Mouse (Mus musculus) hindbrain, embryonic 16.5 days (tissue): ENCODE data around the gene Abcc12. TPM values are rescaled to one million over a fixed set of nuclear protein-coding genes. Genes with fewer than 3 reads are reported as not detected.

Experiments used
- ATAC-seq: fragments of 200-750 bp; cut with Nextera tagmentation; 2 replicates; pipeline ENCODE4 v1.8.0; 2017; ENCODE audit warnings: moderate TSS enrichment, moderate library complexity
- H3K27ac ChIP-seq: fragments of 300-500 bp; sonication (generic); 2 replicates; pipeline ENCODE4 v1.5.1; 2014; ENCODE audit warnings: low read depth, mild to moderate bottlenecking, control low read depth, low read length, moderate library complexity
- H3K27me3 ChIP-seq: fragments of 300-500 bp; sonication (generic); replicated peaks from 2 replicates; pipeline ENCODE4 v1.6.1; 2014; ENCODE audit warnings: low read length; ENCODE audit not compliant: control insufficient read depth, insufficient read depth
- H3K36me3 ChIP-seq: fragments of 300-500 bp; sonication (generic); 2 replicates; pipeline ENCODE4 v1.6.1; 2014; ENCODE audit warnings: mild to moderate bottlenecking, low read length, moderate library complexity, mixed read lengths; ENCODE audit not compliant: control insufficient read depth, insufficient read depth
- H3K4me1 ChIP-seq: fragments of 300-500 bp; sonication (generic); 2 replicates; pipeline ENCODE4 v1.6.1; 2014; ENCODE audit warnings: low read depth, low read length; ENCODE audit not compliant: control insufficient read depth, insufficient read depth
- H3K4me2 ChIP-seq: fragments of 300-500 bp; sonication (generic); 2 replicates; pipeline ENCODE4 v1.6.1; 2014; ENCODE audit warnings: mild to moderate bottlenecking, low read length, control low read depth, moderate library complexity
- H3K4me3 ChIP-seq: fragments of 300-500 bp; sonication (generic); 2 replicates; pipeline ENCODE4 v1.5.1; 2014; ENCODE audit warnings: mild to moderate bottlenecking, low read length, control low read depth, moderate library complexity
- H3K9ac ChIP-seq: fragments of 300-500 bp; sonication (generic); 2 replicates; pipeline ENCODE4 v1.6.1; 2014; ENCODE audit warnings: low read depth, mild to moderate bottlenecking, control low read depth, low read length, moderate library complexity
- H3K9me3 ChIP-seq: fragments of 300-500 bp; sonication (generic); 2 replicates; pipeline ENCODE4 v1.6.1; 2014; ENCODE audit warnings: mild to moderate bottlenecking, low read length, moderate library complexity; ENCODE audit not compliant: control insufficient read depth
- WGBS: fragments of 180-500 bp; shearing (Covaris S2); extraction: QIAGEN DNeasy Blood & Tissue Kit; methylation state at CpG from one replicate; pipeline ENCODE4 v1.1.7; 2014; 5-methylcytosine and 5-hydroxymethylcytosine counted together
- polyA plus RNA-seq: library from polyadenylated mRNA; unstranded; fragments of >200 nt; fragmentation: Nextera tagmentation; extraction: Ambion mirVana; gene quantifications from 2 replicates; pipeline ENCODE4 v1.2.1, GENCODE M21; 2015

Abcc12 gene
- polyA plus RNA-seq, 1 experiment from 2014 or later = 0.26 TPM

DNA sequence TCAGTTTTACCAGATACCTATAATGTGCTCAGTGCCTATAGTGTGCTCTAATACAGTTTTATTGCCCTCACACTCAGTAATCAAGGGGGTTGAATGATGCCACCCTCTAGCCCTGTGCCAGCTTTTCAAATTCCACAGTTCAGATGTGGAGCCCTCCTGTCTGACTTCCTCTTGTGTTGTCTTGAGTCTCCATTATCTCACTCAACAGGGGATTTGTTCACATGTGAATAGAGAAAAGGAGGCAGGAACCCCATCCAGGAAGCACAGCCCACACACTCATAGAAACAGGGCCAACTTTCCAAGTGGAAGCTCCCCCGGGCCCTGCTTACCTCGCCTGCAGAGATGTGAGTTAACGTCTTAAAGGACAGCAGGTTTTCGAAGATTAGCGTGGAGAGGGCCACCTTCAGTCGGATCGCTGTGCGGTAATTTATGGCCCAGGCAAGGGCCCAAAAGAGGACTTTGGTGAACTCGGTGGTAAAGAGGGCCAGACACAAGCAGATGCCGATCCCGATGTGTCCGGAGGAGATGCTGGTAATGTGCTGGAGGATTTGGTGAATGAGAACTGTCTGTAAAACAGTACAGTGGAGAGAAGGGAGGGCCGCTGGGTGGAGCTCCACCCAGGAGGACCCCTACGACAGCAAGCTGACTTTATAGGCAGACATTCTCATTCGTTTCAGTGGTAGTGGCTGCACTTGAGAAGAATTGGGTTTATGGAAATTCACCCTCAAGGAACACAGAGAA, 20.4 kb downstream of the Abcc12 start:
- H3K4me3 ChIP-seq = no peak overlapping the region
- H3K4me2 ChIP-seq = no peak overlapping the region
- H3K27me3 ChIP-seq = no peaks in the 10 kb centered on the region
- H3K36me3 ChIP-seq = no peaks in the 10 kb centered on the region
- no peak overlapping the region for H3K27ac ChIP-seq
- H3K4me1 ChIP-seq = no peaks in the 10 kb centered on the region; the same call in 1 of the 2 replicates
- WGBS = 74% methylated on average over 15 of the region's 15 CpGs
- H3K9ac ChIP-seq = no peak overlapping the region
- ATAC-seq = no peak
- no peaks in the 10 kb centered on the region for H3K9me3 ChIP-seq

DNA sequence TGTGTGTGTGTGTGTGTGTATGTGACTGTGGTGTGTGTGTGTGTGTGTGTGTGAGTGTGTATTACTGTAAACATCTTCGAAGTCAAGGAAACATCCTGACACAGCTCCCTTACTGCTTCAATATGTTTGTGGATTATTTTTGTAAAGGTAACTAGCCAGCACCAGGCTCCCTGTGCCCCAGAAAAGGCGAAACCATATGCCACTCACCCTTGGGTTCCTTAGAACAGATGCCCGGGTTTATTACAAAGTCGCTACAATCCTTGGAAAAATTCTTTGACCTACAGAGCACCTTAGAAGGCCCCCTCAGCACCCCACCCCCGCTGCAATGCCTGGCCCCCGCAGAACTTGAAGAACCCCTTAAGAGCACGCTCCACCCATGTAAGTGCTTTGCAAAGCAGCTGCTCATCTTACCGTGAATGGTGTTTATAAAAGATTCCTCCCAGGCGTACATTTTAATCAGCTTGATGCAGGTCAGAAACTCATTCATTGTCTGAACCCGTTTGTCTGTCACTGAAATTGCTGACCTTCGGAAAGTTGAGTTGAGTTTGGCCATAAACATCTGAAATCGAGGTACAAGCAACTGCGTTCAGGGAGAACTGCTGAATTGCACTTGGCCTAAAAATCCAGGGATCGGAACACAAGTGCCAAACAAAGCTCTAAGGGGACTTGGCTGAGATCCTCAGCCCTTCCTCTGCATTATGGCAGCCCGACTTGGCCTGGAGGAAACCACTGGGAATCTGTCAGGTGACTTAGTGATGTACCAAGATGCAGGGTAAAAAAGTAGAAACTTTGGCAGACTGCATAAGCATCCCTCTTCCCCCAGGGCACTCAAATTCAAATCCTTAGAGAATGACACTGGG, 23.1 kb downstream of the Abcc12 start:
- Histone ChIP-seq H3K4me1 (no peaks in the 10 kb centered on the region; the same call in 1 of the 2 replicates), H3K27ac (no peak overlapping the region), H3K9me3 (no peaks in the 10 kb centered on the region), H3K9ac (no peak overlapping the region), H3K27me3 (no peaks in the 10 kb centered on the region), H3K4me2 (no peak overlapping the region), H3K36me3 (no peaks in the 10 kb centered on the region), H3K4me3 (no peak overlapping the region)
- WGBS = 76% methylated on average over 15 of the region's 15 CpGs
- ATAC-seq = no peak

DNA sequence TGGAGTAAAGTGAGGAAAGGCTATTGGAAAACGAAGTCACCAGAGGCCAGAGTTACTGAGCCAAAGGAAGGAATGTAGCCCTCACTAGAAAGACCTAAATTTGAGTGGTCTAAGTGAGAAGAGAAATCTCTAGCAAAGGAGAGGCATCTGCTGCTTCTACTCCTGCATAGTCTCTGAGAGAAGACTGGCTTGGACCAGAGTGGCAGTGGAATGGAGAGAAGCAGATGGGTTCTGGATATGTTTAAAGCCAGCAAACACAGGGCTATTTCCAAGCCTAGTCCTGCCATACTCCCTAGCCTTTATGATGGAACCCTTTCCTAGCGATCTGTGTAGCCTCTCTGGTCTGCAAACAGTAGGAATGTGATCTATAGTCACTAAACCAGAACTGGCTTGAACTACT, 24.9 kb downstream of the Abcc12 start:
- Histone ChIP-seq H3K9ac (no peak overlapping the region), H3K4me1 (no peaks in the 10 kb centered on the region; the same call in 1 of the 2 replicates), H3K27me3 (no peaks in the 10 kb centered on the region), H3K4me3 (no peak overlapping the region), H3K27ac (no peak overlapping the region), H3K36me3 (no peaks in the 10 kb centered on the region), H3K9me3 (no peaks in the 10 kb centered on the region), H3K4me2 (no peak overlapping the region)
- ATAC-seq = no peak
- WGBS = 78% methylated on average over 2 of the region's 2 CpGs

DNA sequence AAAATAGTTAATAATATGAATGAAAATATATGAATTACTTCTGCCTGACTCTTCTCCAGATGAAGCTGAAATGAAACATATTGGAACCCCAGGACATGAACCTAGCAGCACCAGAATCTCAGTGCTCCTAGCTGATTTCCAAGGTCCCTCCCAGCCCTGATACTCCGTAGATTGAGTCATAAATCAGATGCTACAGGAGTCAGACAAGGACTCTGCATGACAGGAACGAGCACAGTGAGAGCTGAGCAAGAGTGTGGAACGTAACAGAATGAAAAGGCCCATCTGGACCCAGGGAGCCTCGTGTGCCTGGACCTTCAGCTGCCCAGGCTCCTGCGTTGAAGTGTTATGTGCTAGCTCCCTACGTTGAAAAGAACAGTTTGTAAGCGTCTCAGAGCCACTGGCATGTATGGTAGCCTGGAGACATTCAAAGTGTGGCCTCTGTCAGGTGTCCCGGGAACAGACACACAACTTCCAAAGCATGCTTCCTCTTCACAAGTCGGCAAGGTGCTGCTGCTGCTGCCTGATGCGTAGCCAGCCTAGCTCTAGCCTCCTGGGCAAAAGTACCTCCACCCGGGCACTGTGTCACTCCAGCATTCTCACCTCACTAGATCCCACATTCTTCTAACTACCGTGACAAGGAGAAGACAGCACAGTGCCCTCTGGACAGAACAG, 26.1 kb downstream of the Abcc12 start:
- Histone ChIP-seq H3K27me3 (no peaks in the 10 kb centered on the region), H3K4me1 (no peaks in the 10 kb centered on the region), H3K36me3 (no peaks in the 10 kb centered on the region), H3K9ac (no peak overlapping the region), H3K9me3 (no peaks in the 10 kb centered on the region), H3K4me3 (no peak overlapping the region), H3K27ac (no peak overlapping the region), H3K4me2 (no peak overlapping the region)
- no peak for ATAC-seq
- 83% methylated on average over 12 of the region's 12 CpGs for WGBS

DNA sequence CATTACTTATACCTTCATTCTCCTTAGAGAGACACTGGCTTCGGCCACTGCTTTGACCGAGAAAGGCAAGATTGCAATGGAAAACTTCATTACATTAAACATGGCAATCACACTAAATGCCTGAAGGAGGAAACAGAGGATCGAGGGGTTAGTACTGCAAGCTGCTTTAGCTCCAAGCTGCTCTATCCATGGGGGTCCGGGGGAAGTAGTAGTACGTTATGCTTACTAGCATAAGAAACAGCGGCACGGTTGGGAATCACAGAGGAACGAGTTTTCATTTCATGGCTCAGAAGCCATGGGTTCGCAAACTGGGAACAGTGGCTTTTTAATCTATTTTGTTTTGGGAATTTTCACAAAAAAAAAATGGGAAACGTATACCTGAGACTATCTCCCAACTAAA, 30.0 kb downstream of the Abcc12 start:
- 81% methylated on average over 10 of the region's 10 CpGs for WGBS
- H3K4me3 ChIP-seq = no peak overlapping the region
- H3K36me3 ChIP-seq = no peaks in the 10 kb centered on the region
- no peak overlapping the region for H3K9ac ChIP-seq
- no peak for ATAC-seq
- no peak overlapping the region for H3K27ac ChIP-seq
- H3K9me3 ChIP-seq = no peaks in the 10 kb centered on the region
- no peak overlapping the region for H3K4me2 ChIP-seq
- no peaks in the 10 kb centered on the region for H3K4me1 ChIP-seq
- H3K27me3 ChIP-seq = no peaks in the 10 kb centered on the region

DNA sequence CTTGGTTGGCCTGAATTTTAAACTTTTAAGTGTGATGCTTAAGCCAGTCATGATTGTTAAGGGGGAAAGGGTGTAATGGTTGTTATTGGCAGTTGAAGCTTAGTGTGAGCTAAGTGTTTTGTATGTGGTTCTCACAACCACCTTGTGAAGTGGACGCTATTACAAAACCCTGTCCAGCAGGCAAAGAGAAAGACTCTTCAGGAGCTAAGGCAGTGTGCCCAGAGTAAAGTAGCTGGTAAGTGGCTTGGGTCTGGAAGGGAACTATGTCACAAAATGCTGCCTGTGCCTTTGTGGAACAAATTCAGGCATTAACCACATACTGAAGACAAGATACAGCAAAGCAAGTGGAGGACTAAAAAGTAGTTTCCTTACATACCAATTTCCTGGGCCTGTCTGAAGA, 34.5 kb downstream of the Abcc12 start:
- 88% methylated on average over 1 of the region's 1 CpGs for WGBS
- Histone ChIP-seq H3K9ac (no peak overlapping the region), H3K27ac (no peak overlapping the region), H3K4me1 (no peaks in the 10 kb centered on the region), H3K27me3 (no peaks in the 10 kb centered on the region), H3K4me3 (no peak overlapping the region), H3K36me3 (no peaks in the 10 kb centered on the region), H3K4me2 (no peak overlapping the region), H3K9me3 (no peaks in the 10 kb centered on the region)
- ATAC-seq = no peak

DNA sequence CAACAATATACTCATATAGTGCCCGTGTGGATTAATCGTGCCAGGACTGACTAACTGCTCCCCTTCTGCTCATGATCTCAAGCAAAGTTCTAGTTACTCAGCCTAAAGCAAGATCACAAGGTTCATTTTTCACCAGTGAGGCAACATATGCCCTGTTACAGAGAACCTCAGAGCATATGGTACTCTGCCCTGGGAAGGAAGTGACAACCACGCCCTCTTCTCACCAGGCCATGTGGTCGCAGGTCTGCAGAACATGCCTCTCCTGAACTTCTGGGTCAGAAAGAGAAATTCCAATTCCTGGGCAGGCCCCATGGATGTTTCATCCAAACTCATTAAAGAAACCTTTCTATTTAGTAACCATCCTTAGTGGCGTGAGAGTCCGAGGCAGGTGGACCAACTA, 39.6 kb downstream of the Abcc12 start:
- WGBS = 91% methylated on average over 6 of the region's 6 CpGs
- ATAC-seq = no peak

DNA sequence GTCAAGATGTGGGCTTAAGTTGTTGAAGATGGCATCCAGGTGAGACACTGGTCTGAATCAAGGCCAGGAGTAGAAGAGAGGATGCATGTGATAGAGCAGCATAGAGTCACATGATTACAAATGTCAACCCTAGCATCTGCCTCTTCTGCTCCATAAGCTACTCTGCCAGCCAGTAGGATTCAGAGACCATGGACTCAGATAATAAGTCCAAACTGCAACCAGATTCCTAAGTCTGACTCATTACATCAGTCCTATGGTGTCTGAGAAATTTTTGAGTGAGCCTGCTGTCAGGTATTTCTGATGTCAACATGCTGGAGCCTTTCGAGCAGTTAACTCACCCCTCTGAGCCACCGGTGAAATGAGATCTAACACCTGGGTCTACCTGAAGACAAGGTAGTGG, 40.1 kb downstream of the Abcc12 start:
- peaks cover 6% of the 10 kb centered on the region for H3K4me1 ChIP-seq

More for the DNA sequence above, 39.6 kb downstream of the Abcc12 start:
- Histone ChIP-seq H3K4me2 (no peak overlapping the region), H3K4me3 (no peak overlapping the region), H3K9me3 (no peaks in the 10 kb centered on the region), H3K9ac (no peak overlapping the region), H3K4me1 (peaks cover 4% of the 10 kb centered on the region), H3K36me3 (no peaks in the 10 kb centered on the region), H3K27ac (no peak overlapping the region), H3K27me3 (no peaks in the 10 kb centered on the region)

DNA sequence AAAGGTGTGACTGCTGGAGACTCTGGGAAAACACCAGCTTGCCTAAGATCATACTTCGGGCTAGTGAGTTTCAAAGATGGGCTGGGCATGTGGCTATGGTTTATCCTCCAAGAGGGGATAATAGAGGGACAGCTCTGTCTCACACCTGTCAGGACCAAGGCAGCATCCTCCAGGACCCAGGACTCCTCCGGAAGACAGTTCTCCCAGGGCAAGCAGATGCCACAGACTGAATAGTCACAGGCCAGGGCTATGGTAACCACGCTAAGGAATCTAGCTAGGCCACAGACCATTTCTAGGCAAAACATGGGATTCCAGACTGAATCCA, 43.9 kb downstream of the Abcc12 start:
- Histone ChIP-seq H3K4me2 (no peak overlapping the region), H3K4me3 (no peak overlapping the region), H3K9me3 (no peaks in the 10 kb centered on the region), H3K36me3 (no peaks in the 10 kb centered on the region), H3K27ac (no peak overlapping the region), H3K27me3 (no peaks in the 10 kb centered on the region; the same call in 1 of the 2 replicates), H3K9ac (no peak overlapping the region), H3K4me1 (peaks cover 6% of the 10 kb centered on the region)
- ATAC-seq = no peak
- WGBS = 69% methylated on average over 3 of the region's 3 CpGs

More for the DNA sequence above, 40.1 kb downstream of the Abcc12 start:
- no peaks in the 10 kb centered on the region for H3K27me3 ChIP-seq
- no peak overlapping the region for H3K4me2 ChIP-seq
- no peak overlapping the region for H3K9ac ChIP-seq
- no peaks in the 10 kb centered on the region for H3K9me3 ChIP-seq
- WGBS = 96% methylated on average over 2 of the region's 2 CpGs
- no peak for ATAC-seq
- H3K27ac ChIP-seq = no peak overlapping the region
- H3K36me3 ChIP-seq = no peaks in the 10 kb centered on the region
- H3K4me3 ChIP-seq = no peak overlapping the region
